Mouse (Mus musculus) left cerebral cortex, postnatal 4 days (tissue): ENCODE data around the gene Gm21972. TPM values are rescaled to one million over a fixed set of nuclear protein-coding genes. Genes with fewer than 3 reads are reported as not detected.

Experiments
- total RNA-seq, 2 experiments: library from RNA; stranded (reverse); gene quantifications; 2 replicates each; pipeline ENCODE4 v1.2.3; 2021

Gene Gm21972
- total RNA-seq, 2 experiments from 2014 or later: 4.0 to 4.4 TPM

Other genes starting within 250 kb of the Gm21972 start
- gene Itm2c, start 239.4 kb upstream of the Gm21972 start, total RNA-seq: 100 to 1,000 TPM; 111 to 124 TPM
- gene 4933407L21Rik, start 205.2 kb upstream of the Gm21972 start, total RNA-seq: 1 to 10 TPM; 6.1 to 7.2 TPM
- under 1 TPM in 1 of 2 experiments, not detected in 1; 0.10 TPM for gene Gpr55, start 172.6 kb upstream of the Gm21972 start, total RNA-seq
- gene Spata3, start 116.8 kb upstream of the Gm21972 start, total RNA-seq: under 1 TPM; 0.58 to 0.64 TPM
- 10 to 100 TPM; 11.1 to 11.8 TPM for gene 2810459M11Rik, start 87.8 kb upstream of the Gm21972 start, total RNA-seq
- gene Psmd1, start 69.2 kb upstream of the Gm21972 start, total RNA-seq: 100 to 1,000 TPM; 134 to 135 TPM
- gene Htr2b, start 21.7 kb upstream of the Gm21972 start, total RNA-seq: not detected
- 10 to 100 TPM; 32.7 to 36.7 TPM for gene Armc9, start 21.1 kb downstream of the Gm21972 start, total RNA-seq
- 10 to 100 TPM; 10.0 to 10.6 TPM for gene B3gnt7, start 169.2 kb downstream of the Gm21972 start, total RNA-seq
- 100 to 1,000 TPM; 232 to 249 TPM for gene Ncl, start 225.8 kb downstream of the Gm21972 start, total RNA-seq